Mouse (Mus musculus): ENCODE data around the gene Apopt1.

Apopt1 gene

GRCm38 (mm10) chr12:111790631-111791030 lies 77.6 kb downstream of the Apopt1 start:
- in situ Hi-C loops (cut with MboI; ENCODE audit: low pct_unique_long_range_greater_than_20kb in 1 of 2, low sequenced_read_pairs in 2 of 2, unreplicated experiment in 1 of 2) = no loop called here

GRCm38 (mm10) chr12:111791474-111792104 lies 78.5 kb downstream of the Apopt1 start:
- in situ Hi-C loops (cut with MboI; ENCODE audit: low pct_unique_long_range_greater_than_20kb in 1 of 2, low sequenced_read_pairs in 2 of 2, unreplicated experiment in 1 of 2) = no loop called here

GRCm38 (mm10) chr12:111794102-111794501 lies 81.0 kb downstream of the Apopt1 start:
- in situ Hi-C loops (cut with MboI; ENCODE audit: low pct_unique_long_range_greater_than_20kb in 1 of 2, low sequenced_read_pairs in 2 of 2, unreplicated experiment in 1 of 2) = no loop called here

GRCm38 (mm10) chr12:111794526-111795179 lies 81.6 kb downstream of the Apopt1 start:
- in situ Hi-C loops (cut with MboI; ENCODE audit: low pct_unique_long_range_greater_than_20kb in 1 of 2, low sequenced_read_pairs in 2 of 2, unreplicated experiment in 1 of 2) = no loop called here

- in situ Hi-C loops (cut with MboI; ENCODE audit: low pct_unique_long_range_greater_than_20kb in 1 of 2, low sequenced_read_pairs in 2 of 2, unreplicated experiment in 1 of 2) = no loop called here
Measured at GRCm38 (mm10) chr12:111795180-111795895, 82.3 kb downstream of the Apopt1 start.

- in situ Hi-C loops (cut with MboI; ENCODE audit: low pct_unique_long_range_greater_than_20kb in 1 of 2, low sequenced_read_pairs in 2 of 2, unreplicated experiment in 1 of 2) = no loop called here
Measured at GRCm38 (mm10) chr12:111797251-111797650, 84.2 kb downstream of the Apopt1 start.

- in situ Hi-C loops (cut with MboI; ENCODE audit: low pct_unique_long_range_greater_than_20kb in 1 of 2, low sequenced_read_pairs in 2 of 2, unreplicated experiment in 1 of 2) = no loop called here
Measured at GRCm38 (mm10) chr12:111798493-111798892, 85.4 kb downstream of the Apopt1 start.

- in situ Hi-C loops (cut with MboI; ENCODE audit: low pct_unique_long_range_greater_than_20kb in 1 of 2, low sequenced_read_pairs in 2 of 2, unreplicated experiment in 1 of 2) = no loop called here
Measured at GRCm38 (mm10) chr12:111800459-111801183, 87.6 kb downstream of the Apopt1 start.

GRCm38 (mm10) chr12:111803538-111803937 lies 90.5 kb downstream of the Apopt1 start:
- in situ Hi-C loops (cut with MboI; ENCODE audit: low pct_unique_long_range_greater_than_20kb in 1 of 2, low sequenced_read_pairs in 2 of 2, unreplicated experiment in 1 of 2) = no loop called here
